Mouse (Mus musculus) limb, embryonic 10.5 days (tissue): Measurements from ENCODE around the gene Strada. TPM values are rescaled to one million over a fixed set of nuclear protein-coding genes. Genes with fewer than 3 reads are reported as not detected.

Experiments used
- DNase-seq: peaks from one replicate; pipeline ENCODE4 v3.0.0-alpha.2; 2017; ENCODE audit warnings: low spot score
- H3K27ac ChIP-seq: fragments of 300-500 bp; sonication (generic); 2 replicates; pipeline ENCODE4 v1.5.1; 2016; ENCODE audit warnings: mild to moderate bottlenecking
- H3K27me3 ChIP-seq: fragments of 300-500 bp; sonication (generic); 2 replicates; pipeline ENCODE4 v1.6.1; 2016; ENCODE audit warnings: low read depth, mild to moderate bottlenecking; ENCODE audit not compliant: poor library complexity, severe bottlenecking
- H3K36me3 ChIP-seq: fragments of 300-500 bp; sonication (generic); 2 replicates; pipeline ENCODE4 v1.6.1; 2016; ENCODE audit warnings: mild to moderate bottlenecking, moderate library complexity
- H3K4me1 ChIP-seq: fragments of 300-500 bp; sonication (generic); 2 replicates; pipeline ENCODE4 v1.6.1; 2016
- H3K4me3 ChIP-seq: fragments of 300-500 bp; sonication (generic); 2 replicates; pipeline ENCODE4 v1.5.1; 2016; ENCODE audit warnings: mild to moderate bottlenecking, moderate library complexity
- H3K9me3 ChIP-seq: fragments of 300-500 bp; sonication (generic); replicated peaks from 2 replicates; pipeline ENCODE4 v1.6.1; 2016; ENCODE audit warnings: mild to moderate bottlenecking
- WGBS: fragments of 180-500 bp; shearing (Covaris S2); methylation state at CpG from one replicate; pipeline ENCODE4 v1.1.7; 2016; 5-methylcytosine and 5-hydroxymethylcytosine counted together
- polyA plus RNA-seq: library from polyadenylated mRNA; unstranded; fragments of >200 nt; fragmentation: Nextera tagmentation; extraction: Ambion mirVana; gene quantifications from 2 replicates; pipeline ENCODE4 v1.2.1, GENCODE M21; 2016

Gene Strada
- polyA plus RNA-seq, 1 experiment from 2014 or later, result 45.3 TPM

DNA sequence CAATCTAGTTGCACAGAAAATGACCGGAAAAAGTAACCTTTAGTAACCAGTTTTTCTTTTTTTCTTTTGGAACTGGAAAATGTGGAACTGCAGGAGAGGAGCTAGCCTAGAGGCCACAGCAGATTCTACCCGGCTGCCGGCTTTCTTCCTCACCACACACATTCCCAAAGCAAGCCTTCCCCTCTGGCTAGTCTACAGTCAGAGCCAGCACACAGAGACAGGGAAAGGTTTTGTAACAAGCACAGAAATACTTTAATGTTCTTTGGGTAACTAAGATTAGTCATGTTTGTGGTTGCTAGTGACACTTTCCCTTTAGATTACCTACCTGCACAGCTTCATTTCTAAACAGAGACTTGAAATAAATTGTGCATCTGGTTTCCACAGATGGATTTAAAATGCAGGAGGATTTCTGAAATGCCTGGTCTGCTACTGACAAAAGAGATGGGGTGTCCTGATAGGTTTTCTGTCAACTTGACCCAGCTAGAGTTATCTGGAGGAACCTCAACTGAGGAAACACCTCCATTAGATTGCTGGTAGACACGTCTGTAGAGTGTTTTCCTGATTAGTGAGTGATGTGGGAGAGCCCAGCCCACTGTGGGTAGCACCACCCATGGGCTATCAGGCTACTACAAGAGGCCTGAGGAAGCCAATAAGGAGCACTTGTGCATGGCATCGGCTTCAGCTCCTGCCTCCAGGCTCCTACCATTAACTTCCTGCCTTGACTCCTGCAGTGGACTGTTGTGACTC, 23.8 kb downstream of the Strada start:
- WGBS, result 81% methylated on average over 5 of the region's 5 CpGs
- no peak for DNase-seq

DNA sequence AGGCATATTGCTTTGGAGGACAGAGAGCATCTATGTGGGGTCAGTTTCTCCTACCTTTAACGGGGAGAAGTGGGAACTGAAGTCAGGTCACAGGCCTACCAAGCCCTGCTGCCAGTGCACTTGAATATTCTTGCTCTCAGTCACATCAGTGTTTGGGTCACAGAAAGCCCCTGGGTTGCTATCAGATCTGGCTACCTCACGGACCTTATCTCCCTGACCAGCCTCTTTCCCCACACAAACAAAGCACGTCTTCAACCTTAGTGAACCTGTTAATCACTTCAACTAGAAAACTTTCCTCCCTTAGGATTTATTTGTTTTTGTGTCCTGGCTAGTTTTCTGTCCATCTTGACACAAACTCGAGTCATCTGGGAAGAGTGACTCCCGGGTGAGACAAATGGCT, 25.6 kb downstream of the Strada start:
- no peaks in the 10 kb centered on the region for H3K9me3 ChIP-seq

More for the DNA sequence above, 23.8 kb downstream of the Strada start:
- Histone ChIP-seq H3K4me1 (peaks cover 10% of the 10 kb centered on the region; the same call in 1 of the 2 replicates), H3K27me3 (no peaks in the 10 kb centered on the region), H3K36me3 (peaks cover 25% of the 10 kb centered on the region), H3K4me3 (no peak overlapping the region), H3K27ac (no peak overlapping the region), H3K9me3 (no peaks in the 10 kb centered on the region)

DNA sequence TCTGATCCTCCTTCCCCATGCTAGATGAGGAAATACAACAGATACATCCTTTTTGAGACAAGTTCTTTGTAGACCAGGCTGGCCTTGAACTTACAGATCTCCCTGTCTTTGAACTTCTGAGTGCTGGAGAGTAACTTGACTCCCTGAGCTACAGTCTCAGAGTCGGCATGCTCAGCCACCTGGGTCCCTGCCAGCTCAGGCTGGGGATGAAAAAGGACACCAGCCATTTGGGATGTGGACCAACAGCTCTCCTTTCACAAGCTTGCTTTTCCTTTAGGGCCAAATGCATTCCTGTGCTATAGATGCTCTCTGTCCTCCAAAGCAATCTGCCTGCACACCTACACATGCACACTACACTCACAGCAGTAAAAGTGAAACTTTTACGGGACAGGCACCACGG, 26.9 kb downstream of the Strada start:
- H3K27me3 ChIP-seq, result no peaks in the 10 kb centered on the region
- no peak overlapping the region for H3K4me3 ChIP-seq
- no peaks in the 10 kb centered on the region for H3K9me3 ChIP-seq
- H3K27ac ChIP-seq, result no peak overlapping the region
- no peak for DNase-seq
- 64% methylated on average over 3 of the region's 3 CpGs for WGBS
- H3K36me3 ChIP-seq, result peaks cover 31% of the 10 kb centered on the region
- peaks cover 10% of the 10 kb centered on the region; the same call in 1 of the 2 replicates for H3K4me1 ChIP-seq

More for the DNA sequence above, 25.6 kb downstream of the Strada start:
- 87% methylated on average over 5 of the region's 5 CpGs for WGBS
- H3K4me1 ChIP-seq, result peaks cover 10% of the 10 kb centered on the region; the same call in 1 of the 2 replicates
- peaks cover 27% of the 10 kb centered on the region for H3K36me3 ChIP-seq
- no peaks in the 10 kb centered on the region for H3K27me3 ChIP-seq
- H3K27ac ChIP-seq, result no peak overlapping the region
- DNase-seq, result no peak
- no peak overlapping the region for H3K4me3 ChIP-seq

DNA sequence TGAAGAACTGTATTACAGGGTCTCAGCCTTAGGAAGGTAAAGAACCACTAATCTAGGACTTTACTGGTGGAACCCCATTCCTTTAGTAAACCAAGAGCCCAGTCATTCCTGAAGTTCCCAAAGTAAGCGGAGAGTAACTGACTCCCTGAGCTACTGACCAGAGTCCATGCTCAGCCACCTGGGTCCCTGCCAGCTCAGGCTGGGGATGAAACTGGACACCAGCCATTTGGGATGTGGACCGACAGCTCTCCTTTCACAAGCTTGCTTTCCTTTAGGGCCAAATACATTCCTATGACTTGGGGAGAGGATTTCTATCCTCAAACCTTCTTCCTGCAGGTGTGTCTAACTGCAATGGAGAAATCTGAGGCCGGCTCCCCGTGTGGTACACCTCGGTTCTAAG, 27.6 kb downstream of the Strada start:
- no peak for DNase-seq
- peaks cover 10% of the 10 kb centered on the region; the same call in 1 of the 2 replicates for H3K4me1 ChIP-seq
- no peaks in the 10 kb centered on the region for H3K9me3 ChIP-seq
- no peak overlapping the region for H3K4me3 ChIP-seq
- H3K36me3 ChIP-seq, result peaks cover 36% of the 10 kb centered on the region
- no peak overlapping the region for H3K27ac ChIP-seq
- WGBS, result 82% methylated on average over 5 of the region's 5 CpGs
- no peaks in the 10 kb centered on the region for H3K27me3 ChIP-seq

DNA sequence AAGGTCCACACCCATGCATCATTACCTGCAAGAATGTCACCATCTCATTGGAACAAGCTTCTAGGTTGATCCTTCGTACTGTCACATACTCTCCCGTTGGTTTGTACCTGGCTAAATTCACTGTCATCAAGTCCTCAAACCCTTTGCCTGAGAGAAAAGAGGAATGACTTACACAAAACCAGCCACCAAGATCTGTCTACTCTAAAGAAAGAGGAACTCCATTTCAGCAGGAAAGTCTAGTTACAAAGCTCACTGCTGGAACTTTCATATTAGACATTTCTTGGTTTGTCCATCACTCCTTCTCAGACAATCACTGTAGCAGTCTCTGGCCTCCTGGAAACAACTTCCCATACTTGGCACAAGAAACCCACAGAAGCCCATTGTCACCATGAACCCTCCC, 28.7 kb downstream of the Strada start:
- 84% methylated on average over 2 of the region's 2 CpGs for WGBS
- no peak overlapping the region for H3K27ac ChIP-seq
- H3K9me3 ChIP-seq, result no peaks in the 10 kb centered on the region
- peaks cover 42% of the 10 kb centered on the region for H3K36me3 ChIP-seq
- H3K4me1 ChIP-seq, result 0 out of 2 replicates have a peak, but pooled peaks cover 6% of the 10 kb centered on the region
- no peak overlapping the region for H3K4me3 ChIP-seq
- DNase-seq, result no peak
- H3K27me3 ChIP-seq, result no peaks in the 10 kb centered on the region

DNA sequence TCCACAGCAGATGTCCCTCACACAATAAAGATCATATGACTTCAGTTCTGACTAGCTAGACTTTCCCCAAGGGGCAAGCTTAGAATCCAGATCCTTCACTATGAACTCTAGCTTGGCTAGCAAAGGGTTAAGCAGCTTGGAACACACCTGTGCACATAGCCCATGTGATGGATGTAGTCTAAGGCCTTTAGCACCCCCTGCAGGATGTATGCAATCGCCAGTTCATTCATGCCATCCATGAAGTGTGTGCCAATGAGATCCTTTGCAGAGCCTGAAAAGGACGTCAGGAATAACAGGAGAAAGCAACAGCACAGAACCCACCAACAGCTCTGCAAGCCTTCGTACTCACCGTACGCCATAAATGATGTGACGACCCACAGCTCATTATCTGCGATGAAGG, 31.2 kb downstream of the Strada start:
- no peak for DNase-seq
- Histone ChIP-seq H3K27me3 (no peaks in the 10 kb centered on the region), H3K4me3 (no peak overlapping the region), H3K36me3 (peaks cover 65% of the 10 kb centered on the region), H3K27ac (no peak overlapping the region), H3K9me3 (no peaks in the 10 kb centered on the region), H3K4me1 (0 out of 2 replicates have a peak, but pooled peaks cover 6% of the 10 kb centered on the region)
- 82% methylated on average over 7 of the region's 7 CpGs for WGBS

DNA sequence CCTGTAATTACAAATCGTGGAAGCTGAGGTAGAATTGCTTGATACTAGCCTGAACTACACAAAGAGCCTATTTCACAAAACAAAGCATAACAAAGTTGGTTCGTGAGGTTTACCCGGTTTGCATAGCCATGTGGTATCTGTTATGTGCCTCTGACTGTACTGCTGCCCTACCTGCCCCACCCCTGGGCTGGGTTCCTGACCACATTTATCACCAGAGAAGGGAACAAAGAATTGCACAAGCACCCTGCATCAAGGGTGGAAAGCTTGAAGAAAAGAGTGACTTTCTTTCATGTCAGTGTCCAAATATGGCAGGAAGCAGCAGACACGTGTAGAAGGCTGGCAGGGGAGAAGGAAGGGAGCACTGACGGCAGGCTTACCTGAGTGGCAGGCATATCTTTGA, 34.5 kb downstream of the Strada start:
- H3K27me3 ChIP-seq, result no peaks in the 10 kb centered on the region
- no peak overlapping the region for H3K27ac ChIP-seq
- H3K9me3 ChIP-seq, result no peaks in the 10 kb centered on the region
- WGBS, result 88% methylated on average over 5 of the region's 5 CpGs
- no peak for DNase-seq
- H3K36me3 ChIP-seq, result peaks cover 86% of the 10 kb centered on the region
- no peaks in the 10 kb centered on the region for H3K4me1 ChIP-seq
- H3K4me3 ChIP-seq, result no peak overlapping the region

DNA sequence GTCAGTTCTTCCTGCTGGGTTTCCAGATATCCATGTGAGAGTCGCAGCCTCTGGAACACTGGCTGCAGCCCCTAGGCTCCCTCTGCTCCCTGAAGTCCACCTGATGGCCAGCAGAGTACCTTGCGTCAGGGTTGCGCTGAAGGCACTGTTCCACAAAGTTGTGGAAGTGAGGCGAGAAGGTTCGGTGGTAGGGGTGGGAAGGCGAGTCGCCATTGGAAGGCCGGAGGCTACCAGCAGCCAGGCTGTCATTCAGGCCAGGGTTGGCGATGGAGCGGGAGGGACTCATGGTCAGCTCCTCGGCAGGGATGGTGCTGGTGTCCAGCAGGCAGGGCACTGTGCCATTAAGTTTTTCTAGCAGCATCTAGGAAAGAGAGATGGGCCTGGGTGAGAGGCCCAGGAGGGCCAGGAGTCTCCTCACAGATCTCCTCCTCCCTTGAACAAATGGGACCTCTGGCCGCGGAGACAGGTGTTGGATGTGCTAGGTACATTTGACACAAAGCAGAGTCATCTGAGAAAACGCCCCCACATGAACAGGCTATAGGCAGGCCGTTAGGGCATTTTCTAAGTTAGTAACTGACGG, 37.3 kb downstream of the Strada start:
- peaks cover 18% of the 10 kb centered on the region for H3K4me1 ChIP-seq
- H3K36me3 ChIP-seq, result peaks cover 68% of the 10 kb centered on the region
- no peak overlapping the region for H3K27ac ChIP-seq
- no peak for DNase-seq
- no peaks in the 10 kb centered on the region for H3K27me3 ChIP-seq
- 88% methylated on average over 16 of the region's 16 CpGs for WGBS
- no peaks in the 10 kb centered on the region for H3K9me3 ChIP-seq
- H3K4me3 ChIP-seq, result no peak overlapping the region

DNA sequence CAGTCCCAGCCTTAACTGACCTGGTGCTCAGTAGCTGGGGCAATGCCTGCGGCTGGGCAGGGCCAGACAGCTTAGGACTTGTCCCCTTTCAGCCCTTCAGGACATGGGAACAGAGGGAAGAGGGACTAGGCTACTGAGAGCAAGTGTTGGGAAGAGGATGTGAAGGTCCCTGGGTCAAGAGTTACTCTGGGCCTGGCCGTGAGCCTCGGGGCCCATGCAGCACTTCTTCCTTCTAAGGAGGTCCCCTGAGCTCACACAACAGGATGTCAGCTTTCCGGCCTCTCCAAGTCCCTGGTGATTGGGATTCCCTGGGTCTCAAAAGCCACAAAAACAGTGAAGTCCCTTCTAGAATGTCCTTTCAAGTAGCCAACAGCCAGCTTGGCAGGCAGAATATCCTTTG, 38.4 kb downstream of the Strada start:
- DNase-seq, result no peak
- WGBS, result 86% methylated on average over 4 of the region's 4 CpGs
- H3K27ac ChIP-seq, result no peak overlapping the region
- H3K36me3 ChIP-seq, result peaks cover 71% of the 10 kb centered on the region
- H3K9me3 ChIP-seq, result no peaks in the 10 kb centered on the region
- no peak overlapping the region for H3K4me3 ChIP-seq
- peaks cover 26% of the 10 kb centered on the region for H3K4me1 ChIP-seq
- H3K27me3 ChIP-seq, result no peaks in the 10 kb centered on the region

DNA sequence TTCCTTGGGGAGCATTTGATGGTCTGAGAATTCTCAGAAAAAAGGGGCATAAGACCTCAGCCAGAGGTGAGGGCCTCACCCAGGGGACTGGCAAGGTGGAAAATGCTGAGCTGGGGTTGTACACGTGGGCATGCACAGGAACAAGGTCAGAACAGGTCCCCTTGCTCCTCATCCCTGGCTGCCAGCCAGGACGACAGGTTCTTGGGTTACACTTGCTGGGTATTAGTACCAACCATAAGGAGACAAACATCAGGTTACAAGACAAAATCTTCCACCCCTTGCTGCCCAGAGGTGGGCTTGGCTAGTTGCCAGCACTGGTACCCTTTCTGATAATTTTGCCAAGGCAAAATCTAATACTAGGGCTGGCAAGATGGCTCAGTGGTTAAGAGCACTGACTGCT, 39.7 kb downstream of the Strada start:
- H3K27ac ChIP-seq, result peak overlapping the region; percentile 100; the same call in 1 of the 2 replicates
- DNase-seq, result no peak
- WGBS, result 98% methylated on average over 2 of the region's 2 CpGs
- no peak overlapping the region for H3K4me3 ChIP-seq
- no peaks in the 10 kb centered on the region for H3K9me3 ChIP-seq
- H3K4me1 ChIP-seq, result peaks cover 39% of the 10 kb centered on the region
- peaks cover 72% of the 10 kb centered on the region for H3K36me3 ChIP-seq
- no peaks in the 10 kb centered on the region for H3K27me3 ChIP-seq

DNA sequence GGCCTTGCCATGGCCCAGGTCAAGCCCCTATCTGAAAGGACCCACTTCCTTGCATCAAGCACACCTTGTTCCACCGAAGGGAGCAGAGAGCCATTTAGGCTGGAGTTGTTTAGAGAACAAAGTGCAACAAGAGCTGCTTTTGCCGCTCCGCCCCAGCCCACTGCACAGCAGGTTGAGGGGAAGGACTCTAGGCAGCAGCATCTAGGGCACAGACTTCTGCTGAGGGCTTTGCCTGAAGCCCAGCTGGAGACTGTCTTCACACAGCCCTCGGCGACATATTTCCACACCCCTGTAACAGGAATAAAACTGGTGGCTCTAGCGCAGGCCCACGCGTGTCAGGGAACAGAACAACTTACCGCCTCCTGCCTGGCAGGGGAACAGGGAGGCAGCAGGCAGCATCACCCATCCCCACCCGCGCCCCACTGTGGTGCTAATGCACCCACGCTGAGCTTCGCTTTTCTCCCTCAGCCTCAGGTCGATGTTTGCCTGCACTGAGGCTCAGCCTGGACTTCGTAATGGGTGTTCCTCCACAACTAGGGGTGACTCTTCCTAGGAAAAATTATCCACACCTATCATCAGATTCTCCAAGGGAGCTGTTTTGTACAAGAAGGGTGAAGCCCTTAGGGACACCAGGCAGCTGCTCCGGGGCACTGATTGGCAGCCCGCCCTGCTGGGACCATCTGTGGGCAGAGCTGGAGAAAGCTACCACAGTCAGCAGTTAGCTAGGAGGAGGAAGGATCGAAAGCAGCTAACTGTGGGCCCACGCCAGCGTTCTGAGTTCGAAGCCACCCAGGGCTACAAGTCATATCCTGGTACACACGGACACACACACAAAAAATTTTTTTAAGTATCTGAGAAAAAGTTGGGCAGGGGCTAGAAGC, 40.9 kb downstream of the Strada start, which contains the start of the genes Gm10840 and Limd2:
TSS of gene Gm10840 (plus strand) at position 10 of the 881 bp plus-strand sequence.
TSS of gene Limd2 (minus strand) at position 20 of the 881 bp plus-strand sequence.
- H3K4me3 ChIP-seq, result peak within 1 kb of the TSS; percentile 91
- H3K27ac ChIP-seq, result peak within 1 kb of the TSS; percentile 100
- H3K36me3 ChIP-seq, result peaks cover 72% of the 10 kb centered on the region
- H3K9me3 ChIP-seq, result no peaks in the 10 kb centered on the region
- no peak for DNase-seq
- H3K4me1 ChIP-seq, result peaks cover 50% of the 10 kb centered on the region
- no peaks in the 10 kb centered on the region for H3K27me3 ChIP-seq
- 32% methylated on average over 22 of the region's 22 CpGs for WGBS

DNA sequence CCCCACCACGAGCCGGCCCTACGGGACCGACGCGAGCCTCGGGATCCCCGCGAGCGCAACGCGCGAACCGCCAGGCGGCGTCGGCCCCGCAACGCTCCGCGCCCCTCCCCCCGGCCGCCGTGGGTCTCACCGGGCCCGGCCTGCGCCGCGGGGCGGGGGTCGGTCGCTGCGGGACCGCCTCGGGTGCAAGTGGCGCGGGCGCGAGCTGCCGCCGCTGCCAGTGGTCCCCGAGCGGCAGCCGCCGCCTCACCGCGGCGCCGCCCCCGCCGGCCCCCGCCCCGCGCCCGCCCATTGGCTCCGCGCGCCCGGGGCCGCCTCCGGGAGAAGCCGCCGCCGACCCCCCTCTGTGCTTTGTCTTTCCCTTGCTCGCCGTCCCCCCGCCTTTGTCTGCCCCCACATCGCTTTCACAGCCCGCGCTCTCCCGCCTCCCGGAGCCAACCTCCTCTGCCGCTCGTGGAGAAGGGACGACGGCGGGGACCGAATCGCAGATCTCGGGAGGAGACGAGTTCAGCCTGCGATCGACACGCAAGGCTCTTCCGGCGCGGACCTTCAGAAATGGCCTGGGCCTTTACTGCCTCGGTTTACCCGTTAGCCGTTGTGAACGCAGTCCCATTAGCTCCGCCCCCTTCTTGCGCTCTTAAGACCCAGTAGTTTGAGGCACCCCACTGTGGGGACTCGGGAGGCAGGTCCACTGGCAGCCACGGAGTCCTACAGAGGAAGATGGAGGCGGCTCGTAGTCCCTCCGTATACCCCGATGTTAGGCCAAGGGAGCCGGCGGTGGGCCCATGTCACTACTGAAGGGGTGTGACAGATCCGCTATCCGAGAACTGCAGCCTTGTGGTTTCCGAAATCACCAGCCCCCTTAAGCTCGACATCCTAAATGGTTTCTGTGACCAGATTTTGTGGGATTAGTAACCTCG, 41.8 kb downstream of the Strada start:
- Histone ChIP-seq H3K36me3 (peaks cover 74% of the 10 kb centered on the region), H3K9me3 (no peaks in the 10 kb centered on the region), H3K27ac (peak overlapping the region; percentile 100), H3K27me3 (no peaks in the 10 kb centered on the region), H3K4me3 (peak overlapping the region; percentile 91), H3K4me1 (peaks cover 54% of the 10 kb centered on the region)
- DNase-seq, result peak; percentile 89
- WGBS, result 2% methylated on average over 105 of the region's 106 CpGs
